Mouse (Mus musculus) bone marrow, adult 2 months (tissue): Measurements from ENCODE around the gene Dalrd3.

ENCODE experiments used
- CTCF ChIP-seq: fragments of 200-500 bp; IDR thresholded peaks from 2 replicates; pipeline ENCODE4 v1.5.1; 2011; ENCODE audit warnings: low read length, control low read depth; ENCODE audit not compliant: control insufficient read depth, insufficient read depth
- POLR2A ChIP-seq: fragments of 200-500 bp; IDR thresholded peaks from 2 replicates; pipeline ENCODE4 v1.6.1; 2011; ENCODE audit warnings: low read depth, mild to moderate bottlenecking, control low read depth, low read length, borderline replicate concordance; ENCODE audit not compliant: control insufficient read depth

DNA sequence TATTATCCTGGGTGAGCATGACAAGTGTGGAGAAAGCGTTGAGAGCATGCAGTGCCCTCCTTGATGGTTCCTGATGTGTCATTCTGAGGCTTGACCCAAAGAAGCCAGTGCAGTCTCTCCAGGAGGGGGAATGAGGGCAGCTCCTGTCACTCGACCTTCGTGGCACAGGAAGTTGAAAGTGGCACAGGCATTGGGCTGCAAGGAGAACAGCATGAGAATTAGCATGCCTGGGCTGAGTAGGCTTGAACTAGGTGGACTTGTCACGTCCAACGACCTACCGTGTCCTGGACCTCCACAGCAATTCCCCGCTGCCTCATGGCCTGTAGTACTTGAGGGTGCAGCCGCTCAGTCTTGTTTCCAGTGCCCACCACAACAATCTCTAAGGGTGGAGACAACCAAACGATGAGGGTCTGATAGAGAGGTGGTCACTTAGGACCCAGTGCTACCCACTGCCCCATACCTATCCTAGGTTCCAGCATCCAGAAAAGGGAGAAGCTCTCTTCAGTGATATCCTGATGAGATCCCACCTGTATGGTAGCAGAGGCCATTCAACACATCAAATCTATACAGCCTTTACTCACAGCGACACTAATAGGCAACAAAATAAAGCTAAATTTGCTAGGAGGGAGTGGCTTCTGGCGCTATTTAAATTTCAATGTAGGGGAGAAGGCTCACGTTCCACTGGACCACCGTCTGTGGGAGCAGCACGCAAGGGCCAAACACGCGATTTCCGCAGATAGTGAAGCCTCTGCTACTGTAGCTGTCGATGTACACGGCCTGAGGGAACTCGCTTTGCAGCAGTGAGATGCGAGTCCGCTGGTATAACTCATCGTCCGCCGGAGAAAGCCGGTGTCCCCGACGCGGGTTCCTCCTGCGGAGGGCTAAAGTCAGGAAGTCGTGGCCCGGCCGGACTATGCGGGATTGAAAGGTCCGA is 3.5 kb upstream of the Dalrd3 start:
- TF ChIP-seq CTCF (no peak), POLR2A (no peak)
